Mouse (Mus musculus): Measurements from ENCODE around the gene Gm32717.
"Not testable (repeated sequence)": the region's sequence is repeated elsewhere in the genome, so short reads cannot be mapped to it uniquely, and the experiment has no call there.

DNA sequence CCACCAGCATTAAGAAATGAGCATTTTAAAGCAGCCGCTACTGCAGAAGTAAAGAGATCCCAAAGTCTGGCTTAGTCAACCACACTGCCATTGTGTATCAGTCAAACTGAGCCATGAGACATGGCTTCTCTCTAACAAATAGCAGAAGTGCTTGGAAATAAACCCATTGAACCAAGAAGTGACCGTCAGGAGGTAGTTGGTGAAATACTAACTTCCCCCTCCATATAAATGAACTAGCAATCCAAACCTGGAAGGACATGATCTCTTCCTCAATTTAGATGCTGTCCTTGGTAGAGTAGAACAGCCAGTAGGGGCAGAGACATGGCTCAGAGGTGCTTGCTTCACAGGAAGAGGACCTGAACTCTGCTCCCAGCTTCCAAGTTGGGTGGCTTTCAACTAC, 30.8 kb upstream of the Gm32717 start:
- not testable (repeated sequence) for TF ChIP-seq POLR2A (IDR thresholded peaks at IDR 0.05; ENCODE audit: low read depth, low read length); CTCF (IDR thresholded peaks at IDR 0.05; ENCODE audit: extremely low read depth, insufficient read depth, insufficient read length, insufficient replicate concordance)
